Comparison of ENCODE assay signal across 35 mouse cellular contexts in genomic region chr12:65329678-65330077, GRCm38 (mm10).
"Had no signal": no experiment of that assay in that cellular context is flagged by ENCODE, and none has a peak within 500 bp of the region (broad histone marks: within the 10 kb centered on the region; RNA-seq: fewer than 3 reads in every experiment).

No protein-coding gene starts in this region.

- H3K9me3 ChIP-seq: heart, embryonic 12.5 days; heart, embryonic 13.5 days; heart, embryonic 15.5 days; hindbrain, embryonic 10.5 days; hindbrain, embryonic 12.5 days; hindbrain, embryonic 13.5 days; hindbrain, embryonic 15.5 days; intestine, embryonic 15.5 days; kidney, embryonic 15.5 days had no signal

- H3K27ac ChIP-seq: heart, embryonic 13.5 days; heart, embryonic 15.5 days; hindbrain, embryonic 10.5 days; hindbrain, embryonic 12.5 days; hindbrain, embryonic 13.5 days; hindbrain, embryonic 14.5 days; hindbrain, embryonic 15.5 days; hindbrain, postnatal 0 days; intestine, embryonic 15.5 days; kidney, embryonic 15.5 days; kidney, postnatal 0 days; layer of hippocampus, adult 2 months; left cerebral cortex, adult 2 months had no signal

- H3K4me2 ChIP-seq: heart, embryonic 11.5 days; heart, embryonic 12.5 days; heart, embryonic 13.5 days; heart, embryonic 15.5 days; hindbrain, embryonic 12.5 days; hindbrain, embryonic 13.5 days; hindbrain, embryonic 14.5 days; hindbrain, embryonic 15.5 days; intestine, embryonic 15.5 days; kidney, embryonic 15.5 days had no signal

- H3K36me3 ChIP-seq: heart, embryonic 12.5 days; heart, embryonic 13.5 days; heart, embryonic 15.5 days; hindbrain, embryonic 10.5 days; hindbrain, embryonic 12.5 days; hindbrain, embryonic 13.5 days; hindbrain, embryonic 15.5 days; intestine, embryonic 15.5 days; kidney, embryonic 15.5 days had no signal

- H3K4me1 ChIP-seq: heart, embryonic 12.5 days; heart, embryonic 13.5 days; heart, embryonic 15.5 days; hindbrain, embryonic 10.5 days; hindbrain, embryonic 12.5 days; hindbrain, embryonic 13.5 days; hindbrain, embryonic 15.5 days; intestine, embryonic 15.5 days; kidney, embryonic 15.5 days had no signal

- ATAC-seq: hindbrain, embryonic 16.5 days; hindbrain, postnatal 0 days; inflammation-experienced regulatory T-cells, adult 6 months; intestine, embryonic 15.5 days; intestine, embryonic 16.5 days; intestine, postnatal 0 days had no signal

- H3K9ac ChIP-seq: heart, embryonic 12.5 days; heart, embryonic 13.5 days; heart, embryonic 15.5 days; hindbrain, embryonic 12.5 days; hindbrain, embryonic 13.5 days; hindbrain, embryonic 14.5 days; hindbrain, embryonic 15.5 days; intestine, embryonic 15.5 days; kidney, embryonic 15.5 days had no signal

- H3K4me3 ChIP-seq: heart, embryonic 12.5 days; heart, embryonic 13.5 days; heart, embryonic 15.5 days; hindbrain, embryonic 10.5 days; hindbrain, embryonic 12.5 days; hindbrain, embryonic 13.5 days; hindbrain, embryonic 15.5 days; intestine, embryonic 15.5 days; kidney, embryonic 15.5 days; layer of hippocampus, adult 2 months; left cerebral cortex, adult 2 months had no signal

- H3K27me3 ChIP-seq: heart, embryonic 12.5 days; heart, embryonic 13.5 days; heart, embryonic 15.5 days; hindbrain, embryonic 12.5 days; hindbrain, embryonic 13.5 days; hindbrain, embryonic 15.5 days; intestine, embryonic 15.5 days; kidney, embryonic 15.5 days had no signal

- DNase-seq: heart, postnatal 10 days; heart, postnatal 14 days; heart, postnatal 36 days; heart, postnatal 4 days; kidney, adult 11 months; kidney, adult 18-20 months; kidney, adult 2 months; kidney, adult 8-10 months; kidney, adult 9 months; kidney, postnatal 10 days; kidney, postnatal 14 days; kidney, postnatal 25 days; kidney, postnatal 36 days; kidney, postnatal 4 days; layer of hippocampus, adult 9-11 months; layer of hippocampus, postnatal 36 days had no signal
